Mouse (Mus musculus) ES-E14 (cell line): ENCODE measurements around the gene Ociad1.

Source experiments
- CHD2 ChIP-seq: IDR thresholded peaks from 2 replicates; pipeline ENCODE4 v1.6.1; 2014; ENCODE audit warnings: mild to moderate bottlenecking, low read depth, low read length, inconsistent platforms
- HCFC1 ChIP-seq: IDR thresholded peaks from 2 replicates; pipeline ENCODE4 v1.6.1; 2012; ENCODE audit warnings: low read length, inconsistent platforms, borderline replicate concordance; ENCODE audit not compliant: insufficient read depth
- ZC3H11A ChIP-seq: IDR thresholded peaks from 2 replicates; pipeline ENCODE4 v1.6.1; 2012; ENCODE audit warnings: low read depth, mild to moderate bottlenecking, inconsistent platforms, low read length, borderline replicate concordance

DNA sequence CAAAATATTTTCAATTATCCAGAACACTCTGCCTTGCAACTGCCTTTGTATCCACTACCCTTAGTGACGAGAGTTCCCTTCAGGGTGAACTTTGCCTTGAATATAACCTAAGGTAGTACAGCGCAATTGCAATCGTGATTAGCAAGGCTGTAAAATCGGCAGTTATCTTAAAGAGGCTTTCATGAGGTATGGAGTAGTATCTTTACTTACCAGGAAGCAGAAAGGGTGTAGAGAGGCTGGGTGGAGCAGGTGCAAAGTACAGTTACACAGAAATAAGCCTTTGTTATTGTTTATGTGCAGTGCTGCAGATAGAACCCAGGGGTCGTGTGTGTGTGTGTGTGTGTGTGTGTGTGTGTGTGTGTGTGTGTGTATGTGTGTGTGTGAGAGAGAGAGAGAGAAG lies 62.8 kb downstream of the Ociad1 start:
- no peak for TF ChIP-seq ZC3H11A
- no peak for TF ChIP-seq CHD2
- TF ChIP-seq HCFC1, result no peak
